Mouse (Mus musculus) embryonic facial prominence, embryonic 14.5 days (tissue): ENCODE measurements around the gene Tmem213. TPM values are rescaled to one million over a fixed set of nuclear protein-coding genes. Genes with fewer than 3 reads are reported as not detected.

ENCODE experiments used
- ATAC-seq: fragments of 200-750 bp; cut with Nextera tagmentation; 2 replicates; pipeline ENCODE4 v1.8.0; 2017; ENCODE audit warnings: low read depth, moderate number of reproducible peaks, moderate TSS enrichment
- DNase-seq: peaks from one replicate; pipeline ENCODE4 v3.0.0-alpha.2; 2015; ENCODE audit warnings: low spot score
- H3K27ac ChIP-seq: fragments of 300-500 bp; sonication (generic); replicated peaks from 2 replicates; pipeline ENCODE4 v1.5.1; 2014; ENCODE audit warnings: low read depth, mild to moderate bottlenecking, low read length, moderate library complexity
- H3K27me3 ChIP-seq: fragments of 300-500 bp; sonication (generic); replicated peaks from 2 replicates; pipeline ENCODE4 v1.6.1; 2014; ENCODE audit warnings: low read length; ENCODE audit not compliant: control insufficient read depth, insufficient read depth
- H3K36me3 ChIP-seq: fragments of 300-500 bp; sonication (generic); 2 replicates; pipeline ENCODE4 v1.6.1; 2014; ENCODE audit warnings: low read length, mixed read lengths; ENCODE audit not compliant: control insufficient read depth, insufficient read depth
- H3K4me1 ChIP-seq: fragments of 300-500 bp; sonication (generic); 2 replicates; pipeline ENCODE4 v1.6.1; 2014; ENCODE audit warnings: antibody characterized with exemption, low read length; ENCODE audit not compliant: control insufficient read depth, insufficient read depth
- H3K4me2 ChIP-seq: fragments of 300-500 bp; sonication (generic); 2 replicates; pipeline ENCODE4 v1.6.1; 2014; ENCODE audit warnings: low read depth, mild to moderate bottlenecking, low read length, moderate library complexity, mixed read lengths
- H3K4me3 ChIP-seq: fragments of 300-500 bp; sonication (generic); 2 replicates; pipeline ENCODE4 v1.5.1; 2014; ENCODE audit warnings: low read depth, mild to moderate bottlenecking, low read length
- H3K9ac ChIP-seq: fragments of 300-500 bp; sonication (generic); 2 replicates; pipeline ENCODE4 v1.6.1; 2014; ENCODE audit warnings: low read depth, mild to moderate bottlenecking, low read length, moderate library complexity, mixed read lengths
- H3K9me3 ChIP-seq: fragments of 300-500 bp; sonication (generic); 2 replicates; pipeline ENCODE4 v1.6.1; 2016; ENCODE audit warnings: low read length; ENCODE audit not compliant: control insufficient read depth
- WGBS: fragments of 180-500 bp; shearing (Covaris S2); extraction: QIAGEN DNeasy Blood & Tissue Kit; methylation state at CpG from one replicate; pipeline ENCODE4 v1.1.7; 2014; 5-methylcytosine and 5-hydroxymethylcytosine counted together
- polyA plus RNA-seq: library from polyadenylated mRNA; unstranded; fragments of >200 nt; fragmentation: Nextera tagmentation; extraction: Ambion mirVana; gene quantifications from 2 replicates; pipeline ENCODE4 v1.2.1, GENCODE M21; 2014

Gene Tmem213
- polyA plus RNA-seq, 1 experiment from 2014 or later = 3.2 TPM

- Histone ChIP-seq H3K4me3 (no peak overlapping the region), H3K9ac (no peak overlapping the region), H3K4me2 (no peak overlapping the region), H3K9me3 (no peaks in the 10 kb centered on the region), H3K27ac (no peak overlapping the region), H3K27me3 (no peaks in the 10 kb centered on the region), H3K4me1 (0 out of 2 replicates have a peak, but pooled peaks cover 4% of the 10 kb centered on the region), H3K36me3 (0 out of 2 replicates have a peak, but pooled peaks cover 11% of the 10 kb centered on the region)
- 75% methylated on average over 5 of the region's 5 CpGs for WGBS
- no peak for DNase-seq
- no peak for ATAC-seq
Observed at GRCm38 (mm10) chr6:38121843-38122242, 12.8 kb downstream of the Tmem213 start.

GRCm38 (mm10) chr6:38122791-38123190 lies 13.7 kb downstream of the Tmem213 start:
- Histone ChIP-seq H3K4me3 (no peak overlapping the region), H3K27me3 (no peaks in the 10 kb centered on the region), H3K4me1 (0 out of 2 replicates have a peak, but pooled peaks cover 4% of the 10 kb centered on the region), H3K36me3 (peaks cover 14% of the 10 kb centered on the region; the same call in 1 of the 2 replicates), H3K27ac (no peak overlapping the region), H3K9ac (no peak overlapping the region), H3K9me3 (no peaks in the 10 kb centered on the region), H3K4me2 (no peak overlapping the region)
- 68% methylated on average over 6 of the region's 6 CpGs for WGBS
- DNase-seq = no peak
- no peak for ATAC-seq

GRCm38 (mm10) chr6:38123471-38124206 lies 14.6 kb downstream of the Tmem213 start:
- DNase-seq = peak; percentile 63
- Histone ChIP-seq H3K27ac (no peak overlapping the region), H3K4me3 (no peak overlapping the region), H3K4me2 (no peak overlapping the region), H3K36me3 (peaks cover 19% of the 10 kb centered on the region), H3K9me3 (no peaks in the 10 kb centered on the region), H3K4me1 (0 out of 2 replicates have a peak, but pooled peaks cover 4% of the 10 kb centered on the region), H3K9ac (no peak overlapping the region), H3K27me3 (no peaks in the 10 kb centered on the region)
- ATAC-seq = peak; percentile 81
- 66% methylated on average over 18 of the region's 18 CpGs for WGBS

- Histone ChIP-seq H3K27ac (no peak within 1 kb of the TSS), H3K4me3 (no peak within 1 kb of the TSS), H3K4me1 (0 out of 2 replicates have a peak, but pooled peaks cover 4% of the 10 kb centered on the region), H3K27me3 (no peaks in the 10 kb centered on the region), H3K36me3 (peaks cover 19% of the 10 kb centered on the region), H3K9ac (no peak within 1 kb of the TSS), H3K9me3 (no peaks in the 10 kb centered on the region), H3K4me2 (no peak within 1 kb of the TSS)
- 83% methylated on average over 7 of the region's 7 CpGs for WGBS
- ATAC-seq (peak; percentile 74), DNase-seq (no peak)
Observed at GRCm38 (mm10) chr6:38124207-38124835, 15.3 kb downstream of the Tmem213 start, which contains the start of gene Atp6v0a4. Atp6v0a4 (minus strand) TSS chr6:38124586.

GRCm38 (mm10) chr6:38124882-38125281 lies 15.8 kb downstream of the Tmem213 start:
- H3K36me3 ChIP-seq = peaks cover 20% of the 10 kb centered on the region
- no peak for ATAC-seq
- DNase-seq = no peak

GRCm38 (mm10) chr6:38125462-38125861 lies 16.4 kb downstream of the Tmem213 start:
- Histone ChIP-seq H3K27me3 (no peaks in the 10 kb centered on the region), H3K4me3 (no peak overlapping the region), H3K9me3 (no peaks in the 10 kb centered on the region), H3K36me3 (peaks cover 26% of the 10 kb centered on the region), H3K4me1 (no peaks in the 10 kb centered on the region), H3K9ac (no peak overlapping the region), H3K27ac (no peak overlapping the region), H3K4me2 (no peak overlapping the region)
- WGBS = 89% methylated on average over 3 of the region's 3 CpGs
- no peak for ATAC-seq
- no peak for DNase-seq

More at GRCm38 (mm10) chr6:38124882-38125281, 15.8 kb downstream of the Tmem213 start:
- no peaks in the 10 kb centered on the region for H3K27me3 ChIP-seq
- H3K4me3 ChIP-seq = no peak overlapping the region
- no peak overlapping the region for H3K9ac ChIP-seq
- H3K9me3 ChIP-seq = no peaks in the 10 kb centered on the region
- 88% methylated on average over 5 of the region's 5 CpGs for WGBS
- H3K4me2 ChIP-seq = no peak overlapping the region
- H3K27ac ChIP-seq = no peak overlapping the region
- 0 out of 2 replicates have a peak, but pooled peaks cover 4% of the 10 kb centered on the region for H3K4me1 ChIP-seq

- Histone ChIP-seq H3K4me3 (no peak overlapping the region), H3K27me3 (no peaks in the 10 kb centered on the region), H3K4me1 (no peaks in the 10 kb centered on the region), H3K9me3 (no peaks in the 10 kb centered on the region), H3K36me3 (peaks cover 34% of the 10 kb centered on the region), H3K4me2 (no peak overlapping the region), H3K9ac (no peak overlapping the region), H3K27ac (no peak overlapping the region)
- 85% methylated on average over 11 of the region's 14 CpGs for WGBS
- ATAC-seq (no peak), DNase-seq (no peak)
Observed at GRCm38 (mm10) chr6:38128115-38128514, 19.1 kb downstream of the Tmem213 start.

- WGBS = 99% methylated on average over 5 of the region's 5 CpGs
- Histone ChIP-seq H3K4me3 (no peak overlapping the region), H3K27me3 (no peaks in the 10 kb centered on the region), H3K4me1 (no peaks in the 10 kb centered on the region), H3K9me3 (no peaks in the 10 kb centered on the region), H3K4me2 (no peak overlapping the region), H3K9ac (no peak overlapping the region), H3K36me3 (peaks cover 40% of the 10 kb centered on the region), H3K27ac (no peak overlapping the region)
- no peak for DNase-seq
- ATAC-seq = no peak
Observed at GRCm38 (mm10) chr6:38129883-38130282, 20.8 kb downstream of the Tmem213 start.
